Mouse (Mus musculus): Measurements from ENCODE around the gene Lhx6.
"Not testable (repeated sequence)": the region's sequence is repeated elsewhere in the genome, so short reads cannot be mapped to it uniquely, and the experiment has no call there.

The Lhx6 gene

DNA sequence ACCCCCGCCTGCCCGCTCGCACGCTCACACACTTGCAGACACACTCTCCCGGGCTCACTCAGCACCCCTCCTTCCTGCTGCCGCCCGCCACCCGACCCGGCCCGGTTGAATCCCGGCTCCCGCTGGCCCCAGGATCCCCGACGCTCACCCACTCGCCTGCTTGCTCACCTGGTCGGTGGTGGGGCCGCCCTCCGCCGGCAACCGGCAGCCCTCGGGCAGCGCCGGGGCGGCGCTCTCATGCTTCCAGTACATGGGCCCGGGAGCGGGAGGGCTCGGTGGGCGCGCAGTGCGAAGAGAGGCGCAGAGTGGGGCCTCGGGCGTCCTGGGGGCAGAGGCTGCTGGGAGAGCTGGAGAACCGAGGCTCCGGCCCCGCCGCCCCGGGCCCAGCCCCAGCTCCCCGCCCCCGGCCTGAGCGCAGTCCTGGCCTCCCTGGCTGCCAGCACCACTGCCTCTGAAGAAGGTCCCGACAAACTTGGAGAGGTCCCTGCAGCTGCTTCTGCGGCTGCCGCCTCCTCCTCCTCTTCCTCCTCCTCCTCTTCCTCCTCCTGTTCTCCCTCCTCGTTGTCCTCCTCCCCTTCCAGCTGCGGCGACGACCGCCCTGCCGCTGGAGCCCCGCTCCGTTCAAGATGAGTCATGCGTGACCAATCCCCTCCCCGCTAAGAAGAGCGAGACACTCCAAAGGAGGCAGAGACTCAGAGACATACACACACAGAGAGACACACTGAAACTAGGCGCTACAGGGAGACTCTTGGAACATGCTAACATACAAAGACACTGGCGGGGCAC, at the start of gene Lhx6:
Gene Lhx6, minus strand, starts transcription at position 453 of the 786 bp plus-strand sequence.
- peak; percentile 39 for DNase-seq (ENCODE audit: low spot score)

DNA sequence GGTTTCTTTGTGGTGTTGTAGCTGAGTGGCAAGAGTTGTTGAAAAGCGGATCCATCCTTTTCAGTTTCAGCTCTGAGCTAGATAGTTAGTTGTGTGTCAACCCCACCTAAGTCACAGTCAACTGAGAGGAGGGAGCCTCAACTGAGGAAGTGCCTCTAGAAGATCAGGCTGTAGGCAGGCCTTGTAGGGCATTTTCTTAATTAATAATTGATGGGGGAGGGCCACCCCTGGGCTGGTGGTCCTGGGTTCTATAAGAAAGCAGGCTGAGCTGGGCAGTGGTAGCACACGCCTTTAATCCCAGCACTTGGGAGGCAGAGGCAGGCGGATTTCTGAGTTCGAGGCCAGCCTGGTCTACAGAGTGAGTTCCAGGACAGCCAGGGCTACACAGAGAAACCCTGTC, 47.2 kb upstream of the Lhx6 start:
- not testable (repeated sequence) for DNase-seq (ENCODE audit: low spot score)

GRCm38 (mm10) chr2:36148876-36149365, 43.7 kb upstream of the Lhx6 start:
- no peak for DNase-seq (ENCODE audit: low spot score)

GRCm38 (mm10) chr2:36139096-36139495, 33.9 kb upstream of the Lhx6 start:
- DNase-seq (ENCODE audit: low spot score), result no peak

DNA sequence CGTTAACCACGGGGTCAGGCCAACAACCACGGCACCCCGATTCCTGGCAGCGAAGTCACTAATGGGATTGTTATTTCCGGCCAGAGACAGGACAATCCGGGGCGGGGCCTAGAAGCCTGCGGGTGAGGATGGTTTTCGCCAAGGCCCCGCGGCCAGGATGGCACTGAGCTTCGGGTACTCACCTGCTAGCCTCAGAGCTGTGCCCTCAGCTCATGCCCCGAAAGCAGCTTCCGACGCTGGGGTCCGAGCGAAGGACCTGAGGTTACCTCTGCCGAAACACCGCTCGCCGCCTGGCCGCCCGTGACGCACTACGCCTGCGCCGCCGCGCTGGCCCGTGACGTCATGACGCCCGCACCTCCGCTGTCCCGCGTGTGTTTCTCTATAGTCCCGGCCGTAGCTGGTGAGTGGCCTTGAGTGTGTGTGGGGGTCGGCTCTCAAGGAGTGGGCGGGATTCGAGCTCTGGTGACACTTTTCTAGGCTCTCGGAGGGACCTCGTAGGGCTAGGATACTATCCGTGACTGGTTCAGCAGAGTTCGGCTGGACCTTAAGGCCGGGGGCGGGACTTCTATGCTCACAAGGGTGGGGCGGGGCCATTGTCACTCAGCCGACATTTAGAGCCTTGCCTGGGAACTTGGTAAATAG, 31.2 kb upstream of the Lhx6 start, which contains the start of the genes Mrrf and Rbm18:
Gene Mrrf, plus strand, starts transcription at position 90 of the 642 bp plus-strand sequence.
Gene Rbm18, minus strand, starts transcription at position 474 of the 642 bp plus-strand sequence.
- peak; percentile 95 for DNase-seq (ENCODE audit: low spot score)

- DNase-seq (ENCODE audit: low spot score), result no peak
Observed at GRCm38 (mm10) chr2:36135887-36136286, 30.7 kb upstream of the Lhx6 start.

DNA sequence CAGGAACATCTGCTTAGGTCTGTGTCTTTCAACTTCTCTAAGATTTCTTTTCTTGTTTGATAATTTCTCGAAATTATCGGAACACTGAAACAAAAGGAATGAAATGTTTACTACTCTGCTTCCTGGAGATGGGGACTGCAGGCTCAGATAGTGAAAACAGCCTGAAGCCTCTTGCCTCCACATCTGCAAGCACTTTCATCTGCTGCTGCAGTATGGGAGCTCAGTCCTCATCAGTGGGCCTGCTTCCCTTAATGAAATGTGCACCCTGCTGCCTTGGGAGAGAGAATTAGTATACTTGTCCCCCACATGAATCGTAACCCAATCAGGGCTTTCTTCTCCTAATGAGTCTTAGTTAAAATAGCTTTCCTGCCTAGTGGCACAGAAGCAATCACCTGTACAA, 23.8 kb upstream of the Lhx6 start:
- no peak for DNase-seq (ENCODE audit: low spot score)

DNA sequence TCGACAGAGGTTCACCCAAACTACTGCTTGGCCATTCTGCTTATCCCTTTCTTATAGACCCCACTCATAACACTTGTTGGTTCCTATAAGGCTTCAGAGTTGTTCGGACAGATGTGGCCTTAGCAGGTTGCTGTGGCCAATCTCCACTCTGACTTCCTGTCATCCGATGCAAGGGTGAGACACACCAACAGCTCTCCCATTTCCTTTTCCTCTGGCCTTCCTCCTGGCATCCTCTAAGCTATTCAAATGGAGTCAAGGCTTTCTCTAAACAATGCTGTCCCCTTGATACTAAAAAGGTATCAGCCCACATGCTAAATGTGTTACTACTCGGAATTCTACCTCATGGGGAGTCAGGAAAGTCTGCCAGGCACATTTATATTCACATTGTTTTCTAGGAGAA, 22.8 kb upstream of the Lhx6 start:
- DNase-seq (ENCODE audit: low spot score), result no peak

GRCm38 (mm10) chr2:36126795-36127429, 21.7 kb upstream of the Lhx6 start:
- DNase-seq (ENCODE audit: low spot score), result no peak

GRCm38 (mm10) chr2:36112632-36113031, 7.4 kb upstream of the Lhx6 start:
- DNase-seq (ENCODE audit: low spot score), result no peak

DNA sequence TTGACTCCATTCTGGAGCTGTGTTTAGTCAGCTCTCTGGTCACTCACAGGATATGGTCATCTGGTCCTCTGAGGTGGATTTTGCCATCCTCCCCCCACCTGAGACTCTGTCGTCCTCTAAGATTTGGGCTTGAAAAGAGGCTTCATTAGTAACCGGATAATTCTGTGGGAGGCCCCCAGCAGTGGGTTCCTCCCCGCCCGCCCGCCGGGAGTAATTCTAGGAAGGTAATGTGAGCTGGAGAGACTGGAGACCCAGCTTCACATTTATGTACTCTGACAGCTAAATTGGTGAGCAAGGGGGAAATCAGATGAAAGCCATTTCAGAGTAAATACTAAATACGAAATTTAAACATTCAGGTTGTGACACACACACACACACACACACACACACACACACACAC, 3.4 kb upstream of the Lhx6 start:
- DNase-seq (ENCODE audit: low spot score), result no peak

DNA sequence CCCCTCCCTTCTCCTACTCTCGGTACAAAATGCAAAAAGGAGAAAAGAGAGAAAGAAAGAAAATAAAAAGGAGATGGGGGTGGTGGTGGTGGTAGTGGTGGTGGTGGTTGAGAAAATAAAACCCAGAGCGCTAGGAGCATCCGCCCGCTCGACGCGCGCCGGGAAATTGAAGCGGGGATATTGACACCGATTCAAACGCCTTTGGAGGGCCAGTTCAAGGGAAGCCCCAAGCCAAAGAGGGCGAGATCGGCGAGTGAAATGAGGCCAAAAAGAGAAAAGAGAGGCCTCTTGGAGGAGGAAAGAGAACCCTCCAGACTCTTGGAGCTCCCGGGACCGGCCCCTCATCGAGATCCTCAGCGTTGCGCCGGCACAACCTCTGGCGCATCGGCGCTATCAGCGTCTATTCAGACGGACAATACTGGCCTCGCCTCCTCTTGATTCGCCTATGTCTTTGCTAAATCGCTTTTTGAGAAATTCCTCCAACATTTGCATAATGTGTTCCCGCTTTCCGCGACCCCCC, 712 bp downstream of the Lhx6 start:
- DNase-seq (ENCODE audit: low spot score), result peak; percentile 58

DNA sequence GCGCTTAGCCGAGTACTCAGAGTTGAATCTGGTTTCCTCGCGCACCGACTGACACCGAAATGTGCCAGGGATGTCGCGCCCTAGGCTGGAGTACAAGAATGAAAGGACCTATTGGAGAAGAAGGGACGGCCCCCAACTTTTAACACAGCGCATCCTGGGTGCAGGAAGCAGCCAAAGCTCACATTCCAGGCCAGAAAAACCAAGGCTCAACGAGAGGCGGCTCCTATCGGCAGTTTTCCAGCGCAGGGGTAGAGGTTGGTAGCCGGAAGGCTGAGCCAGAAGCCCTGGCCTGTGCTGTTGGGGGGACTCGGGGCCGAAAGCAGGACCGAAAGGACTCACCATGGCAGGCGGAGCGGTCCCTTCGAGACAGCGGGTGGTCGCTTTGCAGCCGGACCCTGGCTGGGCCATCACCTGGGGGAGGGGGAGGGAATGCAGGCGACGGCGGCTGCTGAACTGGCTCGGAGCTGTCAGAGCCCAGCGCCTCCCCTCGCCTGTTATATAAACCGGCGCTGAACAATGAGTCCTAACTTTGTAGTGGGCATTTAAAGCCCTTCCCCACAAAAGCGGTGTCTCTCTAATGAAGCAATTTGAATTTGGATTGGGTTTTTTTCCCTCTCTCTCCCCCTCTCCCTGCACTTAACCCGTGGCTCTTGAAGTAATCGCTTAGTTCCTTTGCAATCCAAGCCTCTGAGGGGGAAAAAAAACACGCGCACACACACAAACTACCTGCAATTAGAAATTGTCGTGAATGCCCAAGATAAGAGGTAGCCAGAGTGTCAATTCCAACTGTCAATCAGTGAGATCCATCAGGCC, 1.4 kb downstream of the Lhx6 start:
- peak; percentile 57 for DNase-seq (ENCODE audit: low spot score)

DNA sequence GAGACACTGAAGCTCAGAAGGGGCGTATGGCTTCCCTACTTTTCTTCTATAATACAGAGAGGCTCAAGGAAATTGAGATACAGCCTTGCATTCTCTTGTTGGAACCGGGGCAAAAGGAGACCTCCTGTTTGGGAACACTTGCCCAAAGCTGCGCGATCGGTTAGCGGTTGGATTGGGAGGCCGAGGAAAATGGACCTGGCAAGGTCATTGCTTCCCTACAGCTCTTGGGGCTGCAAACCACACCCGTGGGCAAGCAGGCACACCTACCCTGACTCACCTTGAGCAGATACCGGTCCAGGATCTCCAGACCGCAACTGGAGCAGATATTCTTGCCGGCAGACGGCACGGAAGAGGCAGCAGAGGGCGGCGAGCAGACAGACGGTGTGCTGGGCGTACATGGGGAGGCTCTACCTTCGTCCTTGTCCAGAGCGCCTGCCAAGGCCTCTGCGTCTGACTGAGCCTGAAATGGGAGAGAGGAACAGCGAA, 2.1 kb downstream of the Lhx6 start:
- DNase-seq (ENCODE audit: low spot score), result peak; percentile 27

DNA sequence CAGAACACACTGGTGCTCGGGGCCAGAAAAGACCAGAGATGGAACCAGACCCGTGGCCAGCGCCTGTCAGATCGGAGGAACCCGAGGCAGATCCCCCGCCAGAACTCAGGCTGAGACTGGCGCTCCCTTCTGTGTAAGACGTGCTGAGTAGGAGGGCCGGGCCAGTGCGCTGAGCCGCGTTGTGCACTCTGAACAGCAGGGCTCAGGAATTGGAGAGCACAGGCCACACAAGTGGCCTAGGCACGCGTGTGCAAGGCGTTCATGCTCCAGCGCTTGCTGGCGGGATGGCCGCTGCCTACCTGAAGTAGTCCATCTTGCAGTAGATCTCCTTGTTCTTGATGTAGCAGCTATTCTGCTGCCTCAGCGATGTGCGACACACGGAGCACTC, 2.7 kb downstream of the Lhx6 start:
- DNase-seq (ENCODE audit: low spot score), result peak; percentile 68

DNA sequence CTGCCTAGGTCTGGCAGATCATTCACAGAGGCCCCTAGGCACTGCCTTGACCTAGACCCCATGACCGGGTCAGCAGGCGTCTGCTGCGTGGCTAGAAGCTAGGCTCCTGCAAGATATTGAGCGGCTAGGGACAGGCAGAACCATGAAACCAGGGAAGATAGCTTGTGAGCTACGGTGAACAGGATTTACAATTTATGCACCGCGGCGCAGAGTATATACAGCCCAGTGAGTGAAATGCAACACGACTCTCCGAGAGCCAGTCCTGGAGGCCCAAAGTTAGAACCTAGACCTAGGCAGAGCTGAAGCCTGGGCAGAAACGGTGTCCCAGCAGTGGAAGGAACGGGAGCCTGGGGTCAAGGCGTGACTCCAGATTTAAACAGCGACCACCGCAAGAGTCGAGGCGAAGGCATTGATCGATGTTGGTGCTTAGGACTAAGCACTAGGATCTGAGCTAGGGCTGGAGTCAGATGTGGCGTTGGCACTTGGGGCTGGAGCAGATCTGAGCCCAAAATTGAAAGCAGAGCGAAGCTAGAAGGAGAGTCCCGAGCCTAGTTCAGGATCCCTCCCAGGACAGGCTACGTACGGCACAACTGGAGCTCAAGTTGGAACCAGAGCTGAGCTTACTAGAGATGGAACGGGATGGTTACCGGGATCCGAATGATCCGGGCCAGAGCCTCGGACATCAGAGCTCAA, 3.2 kb downstream of the Lhx6 start:
- DNase-seq (ENCODE audit: low spot score), result peak; percentile 46

DNA sequence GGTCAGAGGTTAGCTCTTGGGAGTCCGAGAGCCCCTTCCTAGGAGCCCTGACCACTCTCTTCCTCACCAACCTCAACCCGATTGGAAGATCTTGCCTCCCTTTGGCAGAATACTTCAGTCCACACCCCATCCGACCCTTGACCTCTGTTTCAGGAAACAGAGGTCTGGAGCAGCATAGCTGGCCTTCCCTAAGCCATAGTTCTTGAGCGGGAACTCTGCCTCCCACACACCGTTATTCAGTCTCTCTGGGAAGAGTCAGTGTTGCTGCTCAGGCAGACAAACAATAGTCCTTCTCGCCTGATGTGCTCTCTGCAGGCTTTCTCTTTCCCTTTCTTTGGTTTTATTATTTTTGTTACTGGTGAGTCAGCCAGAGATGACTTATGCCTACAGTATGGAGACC, 5.5 kb downstream of the Lhx6 start:
- DNase-seq (ENCODE audit: low spot score), result peak; percentile 66

DNA sequence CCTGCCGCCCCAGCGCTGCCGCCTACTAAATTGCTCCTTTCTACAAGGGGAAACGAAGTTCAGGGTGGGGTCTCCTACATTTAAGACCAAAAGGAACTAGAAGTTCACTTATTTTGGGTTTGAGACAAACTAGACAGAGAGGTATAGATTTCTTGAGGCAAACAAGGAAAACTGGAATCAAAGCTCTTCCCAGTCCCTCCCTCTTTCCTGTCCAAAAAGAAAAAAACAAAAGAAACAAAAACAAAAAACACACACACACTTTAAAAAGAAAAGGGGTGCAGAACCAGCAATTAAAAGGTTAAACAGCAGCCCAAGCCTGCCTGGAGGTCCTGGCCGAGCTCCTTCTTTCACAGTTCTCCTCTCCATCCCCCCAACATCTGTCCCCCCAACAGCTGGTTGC, 7.2 kb downstream of the Lhx6 start:
- DNase-seq (ENCODE audit: low spot score), result no peak

DNA sequence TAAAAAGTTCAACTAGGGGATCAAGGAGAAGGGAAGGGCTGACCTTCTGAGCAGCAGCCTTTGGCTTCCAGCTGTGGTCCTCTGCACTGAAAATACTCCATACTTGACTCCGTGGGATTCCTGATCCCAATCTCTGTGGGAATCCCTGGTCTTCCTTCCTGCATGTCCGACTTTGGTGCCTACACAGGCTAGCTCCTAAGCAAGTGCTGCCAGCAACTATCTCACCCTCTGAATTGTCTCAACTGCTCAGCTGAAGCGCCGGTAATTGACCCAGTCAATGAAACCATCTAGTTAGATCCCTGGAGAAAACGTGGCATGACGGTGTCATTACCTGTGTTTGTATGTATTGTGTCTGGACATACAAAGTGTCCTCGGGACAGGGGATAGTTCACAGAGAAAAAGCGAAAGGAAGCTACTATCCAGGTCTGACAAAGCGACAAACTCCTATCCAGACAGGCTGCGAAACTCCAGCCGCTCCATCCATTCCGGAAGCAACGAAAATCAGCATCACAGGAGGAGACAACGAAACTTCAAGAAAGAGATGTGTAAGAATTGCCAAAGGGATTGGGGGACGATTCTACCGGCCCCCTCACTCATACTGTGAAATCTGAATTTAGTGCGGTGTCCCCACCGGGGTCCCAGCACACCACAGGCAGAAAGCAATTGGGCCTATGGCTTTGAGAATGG, 7.9 kb downstream of the Lhx6 start:
- DNase-seq (ENCODE audit: low spot score), result no peak

DNA sequence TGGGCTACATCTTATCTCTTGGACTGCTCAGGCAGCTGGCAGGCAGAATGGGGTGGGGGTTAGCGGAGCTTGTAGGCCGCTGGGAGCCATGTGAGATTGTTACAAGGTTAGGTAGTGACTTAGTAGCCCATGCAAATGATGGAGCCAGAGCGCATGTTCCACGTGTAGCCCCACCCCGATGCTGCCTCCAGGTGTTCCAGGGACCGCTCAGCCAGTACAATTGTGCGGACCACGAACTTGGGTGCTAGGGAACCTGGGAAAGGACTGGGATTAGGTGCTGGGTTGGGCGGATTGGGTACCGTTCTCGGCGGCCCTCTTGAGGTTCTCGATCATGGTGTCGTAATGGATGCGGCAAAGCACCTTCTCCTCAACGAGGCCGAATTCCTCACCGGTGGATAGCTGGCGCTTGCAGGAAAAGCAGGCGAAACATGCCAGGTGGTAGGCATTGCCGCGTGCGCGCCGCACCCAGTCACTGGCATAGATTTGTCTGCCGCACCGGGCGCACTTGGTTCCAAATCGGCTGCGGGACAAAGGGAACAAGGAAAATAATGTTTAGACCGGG, 11.2 kb downstream of the Lhx6 start:
- DNase-seq (ENCODE audit: low spot score), result no peak
